Mouse (Mus musculus): ENCODE results near the gene Vmn1r31. TPM values are rescaled to one million over a fixed set of nuclear protein-coding genes. Genes with fewer than 3 reads are reported as not detected.

Vmn1r31 gene
- polyA plus RNA-seq (2012; rRNA removed): not detected in 2 replicates

DNA sequence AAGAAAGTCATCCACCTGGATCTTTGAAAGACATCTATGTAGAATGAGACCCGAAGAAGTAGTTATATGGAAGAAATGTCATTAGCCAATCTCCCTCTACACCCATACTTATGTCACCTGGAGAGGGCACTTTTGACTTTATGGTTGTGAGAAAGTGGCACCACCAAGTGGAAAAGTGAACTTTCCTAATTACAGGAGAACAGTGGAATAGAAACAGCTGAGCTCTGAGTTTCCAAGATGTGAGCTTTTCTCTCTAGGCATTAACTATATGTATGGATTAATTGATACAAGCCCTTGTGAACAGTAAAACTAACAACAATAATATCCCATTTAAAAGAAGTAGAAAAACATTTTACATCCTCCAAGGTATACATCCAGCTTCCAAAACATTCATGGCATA lies at the start of gene Vmn1r31:
Gene Vmn1r31, minus strand, starts transcription at position 101 of the 400 bp plus-strand sequence.

GRCm38 (mm10) chr6:58443285-58443684 lies 31.8 kb downstream of the Vmn1r31 start, which contains the start of gene Vmn1r30:
Gene Vmn1r30 (minus strand): TSS chr6:58443385.

Other genes with a start within 250 kb of the Vmn1r31 start
- gene Vmn1r28, start 213.3 kb downstream of the Vmn1r31 start, polyA plus RNA-seq (2012; rRNA removed): not detected in 2 replicates
- gene Vmn1r29, start 173.8 kb downstream of the Vmn1r31 start, polyA plus RNA-seq (2012; rRNA removed): not detected in 2 replicates
- gene Vmn1r30, start 31.9 kb downstream of the Vmn1r31 start, polyA plus RNA-seq (2012; rRNA removed): not detected in 2 replicates
- gene Abcg2, start 109.2 kb upstream of the Vmn1r31 start, polyA plus RNA-seq (2012; rRNA removed): 43.2 and 46.4 TPM in 2 replicates

Measured in liver, embryonic 18 days (tissue).